Mouse (Mus musculus) ES-Bruce4 (cell line): ENCODE data around the gene Prkag2. TPM values are rescaled to one million over a fixed set of nuclear protein-coding genes. Genes with fewer than 3 reads are reported as not detected.

Source experiments
- H3K27ac ChIP-seq: 2 replicates; pipeline ENCODE4 v1.5.1; 2012; ENCODE audit warnings: low read length, inconsistent platforms; ENCODE audit not compliant: insufficient read depth
- H3K27me3 ChIP-seq: 2 replicates; pipeline ENCODE4 v1.6.1; 2012; ENCODE audit warnings: mild to moderate bottlenecking, low read length, inconsistent platforms; ENCODE audit not compliant: control insufficient read depth, poor library complexity, insufficient read depth, severe bottlenecking
- H3K36me3 ChIP-seq: 2 replicates; pipeline ENCODE4 v1.6.1; 2012; ENCODE audit warnings: inconsistent platforms, mild to moderate bottlenecking, low read length, moderate library complexity; ENCODE audit not compliant: control insufficient read depth, poor library complexity, insufficient read depth, severe bottlenecking
- H3K4me1 ChIP-seq: one replicate; pipeline ENCODE4 v1.8.1; 2011; ENCODE audit warnings: low read length; ENCODE audit not compliant: control insufficient read depth, insufficient read depth
- H3K4me3 ChIP-seq: 2 replicates; pipeline ENCODE4 v1.5.1; 2011; ENCODE audit warnings: low read depth, mild to moderate bottlenecking, low read length
- H3K9ac ChIP-seq: 2 replicates; pipeline ENCODE4 v1.6.1; 2012; ENCODE audit warnings: low read depth, mild to moderate bottlenecking, inconsistent platforms; ENCODE audit not compliant: poor library complexity, severe bottlenecking
- H3K9me3 ChIP-seq: replicated peaks from 2 replicates; pipeline ENCODE4 v1.6.1; 2012; ENCODE audit warnings: mild to moderate bottlenecking, low read length, inconsistent platforms; ENCODE audit not compliant: control insufficient read depth, poor library complexity, insufficient read depth, severe bottlenecking
- CTCF ChIP-seq: IDR thresholded peaks from one replicate; pipeline ENCODE4 v1.8.1; 2011; ENCODE audit warnings: low read depth, low read length
- EP300 ChIP-seq: IDR thresholded peaks from 2 replicates; pipeline ENCODE4 v1.6.1; 2011; ENCODE audit warnings: low read depth, low read length; ENCODE audit not compliant: insufficient read depth
- POLR2A ChIP-seq: IDR thresholded peaks from one replicate; pipeline ENCODE4 v1.8.1; 2011; ENCODE audit warnings: low read length; ENCODE audit not compliant: insufficient read depth
- polyA plus RNA-seq: library from polyadenylated mRNA; stranded (reverse); fragments of >200 nt; gene quantifications from 2 replicates; pipeline ENCODE4 v1.2.4, GENCODE M21; 2011; ENCODE audit warnings: low read depth; ENCODE audit not compliant: missing spikeins, insufficient read depth, insufficient read length

Prkag2 gene
- polyA plus RNA-seq, 1 experiment = 22.0 TPM

DNA sequence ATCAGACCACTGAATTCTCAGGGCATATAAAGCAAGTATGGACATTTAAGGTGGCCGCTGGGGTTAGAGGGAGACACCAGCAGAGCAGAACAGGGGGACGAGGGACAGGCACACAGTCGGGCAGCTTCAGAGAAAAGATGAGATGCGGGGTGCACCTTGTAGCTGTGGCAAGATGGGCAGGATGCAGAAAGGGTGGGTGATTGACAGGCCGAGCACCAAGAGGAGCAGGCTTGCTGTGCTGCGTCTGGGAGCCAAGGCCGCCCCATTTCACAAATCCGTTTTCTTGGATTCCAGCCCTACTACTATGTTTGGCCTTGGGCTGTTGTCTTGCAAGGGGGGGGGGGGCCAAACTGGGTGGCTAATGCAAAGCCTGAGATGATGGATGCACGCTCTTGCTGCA is 195.5 kb downstream of the Prkag2 start:
- H3K4me1 ChIP-seq = no peaks in the 10 kb centered on the region
- no peaks in the 10 kb centered on the region for H3K27me3 ChIP-seq
- no peak overlapping the region for H3K27ac ChIP-seq
- no peaks in the 10 kb centered on the region for H3K9me3 ChIP-seq
- TF ChIP-seq POLR2A (no peak), EP300 (no peak), CTCF (no peak)
- no peak overlapping the region for H3K4me3 ChIP-seq
- H3K9ac ChIP-seq = no peak overlapping the region
- no peaks in the 10 kb centered on the region for H3K36me3 ChIP-seq

DNA sequence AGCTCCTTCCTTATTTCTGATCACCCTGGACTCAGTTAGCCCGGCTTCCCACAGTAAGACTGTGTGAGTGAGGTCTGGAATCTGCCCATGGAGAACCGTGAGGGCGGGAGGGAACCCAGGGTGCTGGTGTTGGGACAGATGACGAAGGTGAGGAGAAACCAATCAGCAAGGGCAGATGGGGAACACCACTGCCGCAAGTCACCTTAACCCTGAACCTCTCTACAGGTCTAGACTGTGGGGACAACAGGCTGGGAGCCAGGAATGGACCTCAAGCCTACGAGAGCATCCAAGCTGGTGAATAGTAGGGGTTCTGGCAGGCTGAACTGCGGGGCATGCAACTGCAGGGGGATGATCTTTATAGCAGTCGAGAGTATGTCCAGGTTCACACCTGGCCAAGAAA is 196.0 kb downstream of the Prkag2 start:
- no peaks in the 10 kb centered on the region for H3K9me3 ChIP-seq
- H3K4me1 ChIP-seq = no peaks in the 10 kb centered on the region
- no peaks in the 10 kb centered on the region for H3K36me3 ChIP-seq
- H3K27me3 ChIP-seq = no peaks in the 10 kb centered on the region
- no peak overlapping the region for H3K4me3 ChIP-seq
- no peak overlapping the region for H3K9ac ChIP-seq
- TF ChIP-seq EP300 = no peak
- TF ChIP-seq CTCF = no peak
- no peak for TF ChIP-seq POLR2A
- H3K27ac ChIP-seq = no peak overlapping the region

- H3K27ac ChIP-seq = no peak overlapping the region
- H3K9ac ChIP-seq = no peak overlapping the region
- H3K4me1 ChIP-seq = no peaks in the 10 kb centered on the region
- H3K9me3 ChIP-seq = no peaks in the 10 kb centered on the region
- no peaks in the 10 kb centered on the region for H3K27me3 ChIP-seq
- H3K4me3 ChIP-seq = no peak overlapping the region
- no peaks in the 10 kb centered on the region for H3K36me3 ChIP-seq
- no peak for TF ChIP-seq CTCF
- TF ChIP-seq POLR2A = no peak
- no peak for TF ChIP-seq EP300
These were observed 196.4 kb downstream of the Prkag2 start for GRCm38 (mm10) chr5:24904001-24904400.

DNA sequence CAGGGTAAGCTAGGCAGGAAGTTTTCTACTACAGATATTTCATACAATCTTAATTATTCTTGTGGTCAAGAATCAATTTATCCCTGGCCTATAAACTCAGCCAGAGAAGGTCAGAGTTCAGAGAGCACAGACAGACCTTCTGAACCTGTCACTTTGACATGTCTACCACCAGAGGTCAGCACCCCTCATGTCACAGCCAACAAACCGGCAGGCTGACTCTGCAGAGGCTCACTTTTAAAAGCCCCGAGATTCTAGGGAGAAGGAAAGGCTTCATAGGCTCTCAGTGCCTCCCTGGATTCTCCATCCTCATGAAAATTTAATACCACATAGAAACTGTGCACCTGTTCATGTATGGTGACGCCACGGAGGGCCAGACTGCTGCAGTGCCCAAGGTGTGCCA is 197.6 kb downstream of the Prkag2 start:
- H3K36me3 ChIP-seq = no peaks in the 10 kb centered on the region
- TF ChIP-seq EP300 (no peak), CTCF (peak; percentile 81)

GRCm38 (mm10) chr5:24895606-24896005 is 204.8 kb downstream of the Prkag2 start:
- Histone ChIP-seq H3K9ac (no peak overlapping the region), H3K27ac (no peak overlapping the region), H3K27me3 (no peaks in the 10 kb centered on the region), H3K4me1 (peaks cover 3% of the 10 kb centered on the region), H3K9me3 (no peaks in the 10 kb centered on the region), H3K4me3 (no peak overlapping the region), H3K36me3 (no peaks in the 10 kb centered on the region)
- TF ChIP-seq CTCF (no peak), POLR2A (no peak), EP300 (no peak)

More for the DNA sequence above, 197.6 kb downstream of the Prkag2 start:
- Histone ChIP-seq H3K27me3 (no peaks in the 10 kb centered on the region), H3K9me3 (no peaks in the 10 kb centered on the region), H3K27ac (no peak overlapping the region), H3K9ac (no peak overlapping the region), H3K4me3 (no peak overlapping the region), H3K4me1 (no peaks in the 10 kb centered on the region)

DNA sequence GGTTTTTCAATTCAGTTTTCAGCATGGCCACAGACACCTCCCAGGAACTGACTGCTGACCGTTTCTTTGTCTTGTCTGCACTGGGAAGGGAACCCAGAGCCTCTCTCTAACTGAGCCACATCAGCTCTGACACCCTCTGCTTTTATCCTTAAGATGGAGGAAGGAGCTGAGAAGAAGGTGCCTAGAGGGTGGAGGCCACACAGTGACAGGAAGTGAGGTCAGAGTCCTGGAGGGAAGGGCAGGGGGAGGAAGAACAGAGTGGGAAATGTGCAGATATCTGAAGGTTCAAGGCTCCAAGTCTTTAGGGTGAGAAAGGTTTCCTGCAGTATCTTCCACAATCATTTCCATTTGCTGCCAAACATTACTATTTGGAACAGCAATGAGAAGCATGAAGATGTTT is 205.6 kb downstream of the Prkag2 start:
- Histone ChIP-seq H3K4me1 (peaks cover 3% of the 10 kb centered on the region), H3K4me3 (no peak overlapping the region), H3K36me3 (no peaks in the 10 kb centered on the region), H3K27ac (no peak overlapping the region), H3K9me3 (no peaks in the 10 kb centered on the region), H3K27me3 (no peaks in the 10 kb centered on the region), H3K9ac (no peak overlapping the region)
- no peak for TF ChIP-seq POLR2A
- TF ChIP-seq EP300 = no peak
- TF ChIP-seq CTCF = no peak
